Mouse (Mus musculus) liver, postnatal 0 days (tissue): ENCODE results near the gene Tekt3. TPM values are rescaled to one million over a fixed set of nuclear protein-coding genes. Genes with fewer than 3 reads are reported as not detected.

ENCODE experiments used
- ATAC-seq: fragments of 200-750 bp; cut with Nextera tagmentation; 2 replicates; pipeline ENCODE4 v1.8.0; 2017; ENCODE audit warnings: mild to moderate bottlenecking, moderate library complexity
- DNase-seq: peaks from one replicate; pipeline ENCODE4 v3.0.0-alpha.2; 2016
- H3K27ac ChIP-seq: fragments of 300-500 bp; sonication (generic); 2 replicates; pipeline ENCODE4 v1.5.1; 2014; ENCODE audit warnings: antibody characterized with exemption, moderate library complexity, mild to moderate bottlenecking, low read depth
- H3K27me3 ChIP-seq: fragments of 300-500 bp; sonication (generic); 2 replicates; pipeline ENCODE4 v1.6.1; 2014; ENCODE audit warnings: low read length, control low read depth, mixed read lengths; ENCODE audit not compliant: insufficient read depth
- H3K36me3 ChIP-seq: fragments of 300-500 bp; sonication (generic); replicated peaks from 2 replicates; pipeline ENCODE4 v1.6.1; 2014; ENCODE audit warnings: mild to moderate bottlenecking, control low read depth, low read length, moderate library complexity, mixed read lengths; ENCODE audit not compliant: insufficient read depth
- H3K4me1 ChIP-seq: fragments of 300-500 bp; sonication (generic); 2 replicates; pipeline ENCODE4 v1.6.1; 2014; ENCODE audit warnings: antibody characterized with exemption, mild to moderate bottlenecking, control low read depth; ENCODE audit not compliant: insufficient read depth
- H3K4me2 ChIP-seq: fragments of 300-500 bp; sonication (generic); 2 replicates; pipeline ENCODE4 v1.6.1; 2014; ENCODE audit warnings: low read depth, mild to moderate bottlenecking, low read length, moderate library complexity, mixed read lengths
- H3K4me3 ChIP-seq: fragments of 300-500 bp; sonication (generic); 2 replicates; pipeline ENCODE4 v1.5.1; 2014; ENCODE audit warnings: low read depth, low read length
- H3K9ac ChIP-seq: fragments of 300-500 bp; sonication (generic); replicated peaks from 2 replicates; pipeline ENCODE4 v1.6.1; 2014; ENCODE audit warnings: mild to moderate bottlenecking, moderate library complexity
- H3K9me3 ChIP-seq: fragments of 300-500 bp; sonication (generic); 2 replicates; pipeline ENCODE4 v1.6.1; 2016; ENCODE audit warnings: mild to moderate bottlenecking, control low read depth, low read length, mixed read lengths
- CTCF ChIP-seq: sonication (generic); IDR thresholded peaks from 2 replicates; pipeline ENCODE4 v1.5.1; 2016; ENCODE audit warnings: antibody characterized with exemption, low read depth
- EP300 ChIP-seq: IDR thresholded peaks from 2 replicates; pipeline ENCODE4 v1.6.1; 2016; ENCODE audit warnings: antibody characterized with exemption, low read depth, mild to moderate bottlenecking
- WGBS: fragments of 180-500 bp; shearing (Covaris S2); extraction: QIAGEN DNeasy Blood & Tissue Kit; methylation state at CpG from one replicate; pipeline ENCODE4 v1.1.7; 2014; ENCODE audit not compliant: insufficient replicate concordance; 5-methylcytosine and 5-hydroxymethylcytosine counted together
- polyA plus RNA-seq: library from polyadenylated mRNA; unstranded; fragments of >200 nt; fragmentation: Nextera tagmentation; extraction: Ambion mirVana; gene quantifications from 2 replicates; pipeline ENCODE4 v1.2.1, GENCODE M21; 2015

Tekt3 gene
- polyA plus RNA-seq, 1 experiment from 2014 or later: not detected

DNA sequence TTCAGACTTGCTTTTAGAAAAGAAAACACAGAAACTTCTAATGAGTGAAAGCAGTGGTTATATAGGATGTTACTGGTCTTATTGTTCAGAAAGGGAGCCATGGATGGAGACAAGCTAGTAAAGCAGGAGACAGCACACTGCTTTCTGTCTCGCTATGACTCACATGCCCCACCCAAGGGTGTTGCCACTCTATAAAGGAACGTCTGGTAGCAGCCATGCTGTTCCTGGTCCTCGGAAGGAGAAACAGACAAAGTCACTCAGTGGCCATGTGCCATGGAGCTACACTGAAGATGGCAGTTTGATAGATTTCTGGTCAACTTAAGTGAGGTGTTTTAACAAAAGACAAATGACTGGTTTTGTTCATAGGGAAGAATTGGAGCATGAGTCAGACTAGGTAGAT lies 37.9 kb downstream of the Tekt3 start:
- no peaks in the 10 kb centered on the region for H3K36me3 ChIP-seq
- no peak overlapping the region for H3K27ac ChIP-seq
- H3K4me2 ChIP-seq: no peak overlapping the region
- no peak overlapping the region for H3K4me3 ChIP-seq
- no peaks in the 10 kb centered on the region for H3K9me3 ChIP-seq
- H3K4me1 ChIP-seq: no peaks in the 10 kb centered on the region
- H3K27me3 ChIP-seq: no peaks in the 10 kb centered on the region
- DNase-seq (no peak), ATAC-seq (no peak)
- 61% methylated on average over 3 of the region's 3 CpGs for WGBS
- no peak overlapping the region for H3K9ac ChIP-seq
- TF ChIP-seq CTCF (no peak), EP300 (no peak)

GRCm38 (mm10) chr11:63103256-63103655 lies 41.8 kb downstream of the Tekt3 start:
- Histone ChIP-seq H3K36me3 (no peaks in the 10 kb centered on the region), H3K4me3 (no peak overlapping the region), H3K4me1 (no peaks in the 10 kb centered on the region), H3K4me2 (no peak overlapping the region), H3K27me3 (no peaks in the 10 kb centered on the region), H3K9me3 (no peaks in the 10 kb centered on the region), H3K27ac (no peak overlapping the region), H3K9ac (no peak overlapping the region)
- TF ChIP-seq CTCF (no peak), EP300 (no peak)
- no peak for ATAC-seq
- 78% methylated on average over 7 of the region's 7 CpGs for WGBS
- DNase-seq: no peak

GRCm38 (mm10) chr11:63104026-63104425 lies 42.6 kb downstream of the Tekt3 start:
- no peak overlapping the region for H3K4me3 ChIP-seq
- ATAC-seq: no peak
- no peak overlapping the region for H3K27ac ChIP-seq
- no peak overlapping the region for H3K4me2 ChIP-seq
- H3K9ac ChIP-seq: no peak overlapping the region
- TF ChIP-seq EP300 (no peak), CTCF (no peak)
- H3K4me1 ChIP-seq: no peaks in the 10 kb centered on the region
- no peaks in the 10 kb centered on the region for H3K27me3 ChIP-seq
- no peaks in the 10 kb centered on the region for H3K9me3 ChIP-seq
- 60% methylated on average over 2 of the region's 2 CpGs for WGBS
- H3K36me3 ChIP-seq: no peaks in the 10 kb centered on the region
- DNase-seq: no peak

DNA sequence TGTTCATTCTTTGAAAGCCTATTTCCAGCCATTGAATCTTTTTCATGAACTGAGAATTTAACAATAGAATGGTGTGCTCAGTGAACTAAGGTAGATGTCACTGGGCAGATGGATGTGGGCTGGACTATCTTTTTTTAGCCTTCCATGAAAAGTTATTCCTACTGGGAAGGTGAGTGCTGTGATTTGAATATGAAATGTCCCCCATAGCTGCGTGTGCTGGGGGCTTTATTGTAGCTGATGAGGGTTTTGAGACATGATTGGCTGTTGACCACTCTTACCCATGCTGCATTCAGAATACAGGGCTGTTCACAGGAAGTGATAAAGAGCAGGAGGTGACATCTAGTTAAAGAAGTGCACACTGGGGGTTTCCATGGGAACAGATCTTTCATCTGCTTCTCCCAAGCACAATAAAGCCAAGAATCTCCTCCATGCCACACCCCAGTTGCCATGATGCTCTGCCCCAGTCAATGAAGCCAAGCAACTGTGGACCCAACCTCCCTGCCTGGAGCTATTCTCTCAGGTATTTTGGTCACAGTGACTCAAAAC lies 47.8 kb downstream of the Tekt3 start:
- Histone ChIP-seq H3K4me1 (no peaks in the 10 kb centered on the region), H3K4me2 (no peak overlapping the region), H3K9ac (no peak overlapping the region), H3K36me3 (no peaks in the 10 kb centered on the region), H3K9me3 (no peaks in the 10 kb centered on the region), H3K27ac (no peak overlapping the region), H3K27me3 (no peaks in the 10 kb centered on the region), H3K4me3 (no peak overlapping the region)
- ATAC-seq (no peak), DNase-seq (no peak)
- TF ChIP-seq EP300 (no peak), CTCF (no peak)
- WGBS: 38% methylated on average over 1 of the region's 1 CpGs

DNA sequence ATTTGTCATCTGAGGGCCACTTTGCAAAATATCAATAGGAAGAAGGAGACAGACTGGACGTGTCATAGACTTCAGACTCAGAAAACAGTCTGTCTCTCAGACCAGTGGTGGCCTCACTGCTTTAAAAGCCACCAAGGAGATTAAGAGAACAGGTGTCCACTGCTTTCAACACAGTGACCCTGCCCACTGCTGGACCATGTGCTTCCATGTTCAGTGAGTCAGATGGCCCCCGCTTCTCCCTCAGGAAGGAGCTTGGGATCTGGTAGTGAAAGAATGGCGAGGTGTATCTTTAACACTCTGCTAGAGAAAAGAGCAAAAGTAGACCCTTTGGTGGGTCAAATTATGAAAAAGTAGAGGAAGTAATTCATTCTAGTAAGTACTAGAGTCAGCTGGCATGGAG lies 48.9 kb downstream of the Tekt3 start:
- no peak for TF ChIP-seq EP300
- TF ChIP-seq CTCF: no peak
- no peak for DNase-seq
- WGBS: 75% methylated on average over 3 of the region's 3 CpGs
- Histone ChIP-seq H3K36me3 (no peaks in the 10 kb centered on the region), H3K4me2 (no peak overlapping the region), H3K4me1 (no peaks in the 10 kb centered on the region), H3K9ac (no peak overlapping the region), H3K27ac (no peak overlapping the region), H3K4me3 (no peak overlapping the region), H3K27me3 (no peaks in the 10 kb centered on the region), H3K9me3 (no peaks in the 10 kb centered on the region)
- no peak for ATAC-seq

DNA sequence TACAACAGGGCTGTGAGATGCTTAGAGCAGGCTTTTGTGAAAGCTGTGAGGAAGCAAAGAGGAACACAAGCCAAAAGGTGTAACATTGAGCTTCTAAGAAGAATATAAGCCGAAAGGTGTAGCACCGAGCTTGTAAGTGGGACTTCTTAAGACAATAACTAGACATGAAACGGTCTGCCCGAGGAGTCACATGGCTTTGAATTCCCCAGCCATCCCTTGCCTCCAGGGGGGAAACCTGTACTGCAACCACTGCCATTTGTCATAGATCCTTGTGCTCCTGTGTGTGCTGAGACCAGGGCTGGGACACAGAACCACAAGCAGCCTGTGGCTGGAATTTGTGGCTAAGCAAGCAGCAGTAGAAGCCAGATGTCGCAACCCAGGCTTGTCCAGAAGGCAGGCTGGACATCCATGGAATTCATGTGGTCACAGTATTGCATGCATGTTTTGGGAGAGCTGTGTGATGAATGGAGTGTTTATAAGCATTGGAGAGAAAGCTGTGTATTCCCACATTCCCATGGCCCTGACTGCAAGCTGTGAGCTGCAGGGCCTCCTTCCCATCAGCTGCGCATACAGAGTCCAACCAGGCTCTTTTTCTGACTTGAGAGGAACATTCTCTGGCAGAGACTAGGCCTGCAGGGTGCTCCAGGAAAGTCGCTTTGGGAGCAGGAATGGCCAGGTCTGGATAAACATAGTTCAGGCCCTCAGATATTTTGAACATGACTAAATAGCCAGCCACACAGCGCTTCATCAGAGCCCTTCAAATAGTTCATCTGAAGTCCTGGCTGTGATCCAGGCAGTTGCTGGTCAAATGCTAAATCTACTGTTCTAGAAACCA lies 53.6 kb downstream of the Tekt3 start:
- no peak for TF ChIP-seq EP300
- no peak for TF ChIP-seq CTCF
- ATAC-seq: no peak
- no peak overlapping the region for H3K9ac ChIP-seq
- H3K4me2 ChIP-seq: no peak overlapping the region
- no peaks in the 10 kb centered on the region for H3K4me1 ChIP-seq
- no peak overlapping the region for H3K27ac ChIP-seq
- H3K4me3 ChIP-seq: no peak overlapping the region
- no peaks in the 10 kb centered on the region for H3K9me3 ChIP-seq
- no peaks in the 10 kb centered on the region for H3K36me3 ChIP-seq
- no peaks in the 10 kb centered on the region for H3K27me3 ChIP-seq
- WGBS: 76% methylated on average over 8 of the region's 8 CpGs
- DNase-seq: no peak
